Mouse (Mus musculus): Measurements from ENCODE around the gene Sgsm1. TPM values are rescaled to one million over a fixed set of nuclear protein-coding genes. Genes with fewer than 3 reads are reported as not detected.

The Sgsm1 gene
- polyA plus RNA-seq, 1 experiment = not detected

DNA sequence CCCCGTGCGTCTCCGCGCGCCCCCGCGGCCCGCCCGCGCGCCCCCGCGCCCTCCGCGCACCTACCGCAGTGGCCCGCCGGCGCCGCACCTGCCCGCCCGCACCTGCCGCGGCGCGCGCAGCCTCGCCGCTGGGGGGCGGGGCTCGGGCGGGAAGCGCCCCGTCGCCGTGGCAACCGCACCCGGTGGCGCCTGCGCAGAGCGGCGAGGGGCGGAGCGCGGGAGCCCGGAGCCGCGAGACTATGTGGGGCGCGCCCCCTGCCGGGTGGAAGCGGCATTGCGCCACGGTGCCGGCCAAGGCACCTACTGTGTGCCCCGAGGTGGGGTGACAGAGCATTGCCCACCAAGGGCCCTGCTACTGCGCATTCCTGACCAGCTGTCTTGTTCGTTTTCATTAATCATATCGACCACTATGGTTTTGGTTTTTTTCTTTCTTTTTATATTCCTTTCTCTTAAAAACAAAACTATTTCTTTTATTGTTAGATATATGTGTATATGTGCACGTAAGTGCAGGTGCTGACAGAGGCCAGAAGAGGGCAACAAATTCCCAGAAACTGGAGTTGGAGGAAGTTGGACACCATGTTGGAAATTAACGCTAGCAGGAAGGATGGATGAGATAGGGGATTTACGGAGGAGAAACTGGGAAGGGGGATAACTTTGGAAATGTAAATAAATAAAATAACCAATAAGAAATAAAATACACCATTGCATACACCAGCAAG lies 89.3 kb downstream of the Sgsm1 start, which contains the start of gene 2900026A02Rik:
Gene 2900026A02Rik (minus strand): TSS at position 90 of the 719 bp plus-strand sequence.
- Histone ChIP-seq H3K27ac (ENCODE audit: insufficient read depth, low read depth, low read length) (no peak within 1 kb of the TSS), H3K4me1 (ENCODE audit: control insufficient read depth, insufficient read depth, low read length) (peaks cover 31% of the 10 kb centered on the region), H3K4me3 (ENCODE audit: insufficient read depth, low read length) (peak within 1 kb of the TSS; percentile 69)
- peak; percentile 89 for TF ChIP-seq CTCF (IDR thresholded peaks at IDR 0.05; ENCODE audit: low read depth, low read length)
- no peak for TF ChIP-seq POLR2A (IDR thresholded peaks at IDR 0.05; ENCODE audit: borderline replicate concordance, low read depth, low read length)

DNA sequence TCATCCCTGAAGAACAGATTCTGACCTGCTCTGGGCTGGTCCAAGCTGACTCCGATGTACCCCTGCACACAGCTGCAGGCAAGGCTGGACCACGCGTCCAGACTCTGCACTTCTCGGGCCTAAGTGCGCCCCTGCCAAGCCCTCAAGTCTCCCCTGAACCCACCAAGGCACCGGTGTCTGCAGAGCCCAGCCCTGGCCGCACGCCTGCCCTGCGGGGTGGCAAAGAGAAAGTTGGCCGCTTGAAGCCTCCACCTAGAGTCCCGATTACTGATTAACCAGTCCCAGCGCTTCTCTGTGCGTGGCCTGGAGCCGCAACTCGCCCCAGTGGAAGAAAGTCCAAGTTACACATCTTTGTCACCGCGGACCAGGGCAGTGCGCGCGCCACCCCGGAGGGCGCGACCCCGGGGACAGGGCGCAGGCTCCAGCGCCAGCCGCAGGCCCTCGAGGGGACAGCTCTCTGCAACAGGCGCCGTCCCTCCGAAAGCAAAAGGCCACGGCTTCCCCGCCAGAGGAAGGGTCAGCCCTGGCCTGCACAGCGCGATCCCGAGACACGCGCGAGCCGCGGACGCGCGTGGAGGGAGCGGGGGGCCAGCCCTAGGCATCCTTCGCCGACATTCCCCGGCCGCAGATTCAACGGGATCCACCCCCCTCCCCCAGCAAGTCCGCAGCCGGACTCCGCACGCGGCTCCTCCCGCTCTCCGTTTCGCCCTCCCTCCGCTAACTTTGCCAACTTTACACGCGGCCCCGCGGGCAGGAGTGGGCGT lies 90.0 kb downstream of the Sgsm1 start:
- H3K27ac ChIP-seq (ENCODE audit: insufficient read depth, low read depth, low read length) = no peak overlapping the region
- peak overlapping the region; percentile 69 for H3K4me3 ChIP-seq (ENCODE audit: insufficient read depth, low read length)
- H3K4me1 ChIP-seq (ENCODE audit: control insufficient read depth, insufficient read depth, low read length) = peaks cover 24% of the 10 kb centered on the region
- TF ChIP-seq CTCF (IDR thresholded peaks at IDR 0.05; ENCODE audit: low read depth, low read length) = no peak
- no peak for TF ChIP-seq POLR2A (IDR thresholded peaks at IDR 0.05; ENCODE audit: borderline replicate concordance, low read depth, low read length)

DNA sequence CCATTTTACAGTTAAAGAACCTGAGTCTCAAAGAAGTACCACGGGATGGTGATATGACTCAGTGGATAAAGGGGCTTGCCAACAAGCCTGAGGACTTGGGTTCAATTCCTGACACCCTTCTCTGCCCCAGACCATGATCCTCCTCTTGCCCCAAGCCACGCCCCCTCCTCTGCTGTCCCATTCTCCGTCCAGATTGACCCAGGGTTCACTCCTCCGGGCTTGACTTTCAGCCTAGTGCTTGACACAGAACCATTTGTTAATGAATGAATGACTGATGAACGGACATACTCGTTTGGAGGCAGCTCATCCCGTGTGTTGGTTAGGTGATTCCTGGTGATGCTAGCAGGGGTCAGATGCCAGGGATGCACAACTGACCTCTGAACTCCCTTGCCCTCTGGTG lies 90.7 kb downstream of the Sgsm1 start:
- TF ChIP-seq CTCF (IDR thresholded peaks at IDR 0.05; ENCODE audit: low read depth, low read length) = no peak
- TF ChIP-seq POLR2A (IDR thresholded peaks at IDR 0.05; ENCODE audit: borderline replicate concordance, low read depth, low read length) = no peak
- Histone ChIP-seq H3K4me3 (ENCODE audit: insufficient read depth, low read length) (no peak overlapping the region), H3K27ac (ENCODE audit: insufficient read depth, low read depth, low read length) (no peak overlapping the region), H3K4me1 (ENCODE audit: control insufficient read depth, insufficient read depth, low read length) (peaks cover 19% of the 10 kb centered on the region)

DNA sequence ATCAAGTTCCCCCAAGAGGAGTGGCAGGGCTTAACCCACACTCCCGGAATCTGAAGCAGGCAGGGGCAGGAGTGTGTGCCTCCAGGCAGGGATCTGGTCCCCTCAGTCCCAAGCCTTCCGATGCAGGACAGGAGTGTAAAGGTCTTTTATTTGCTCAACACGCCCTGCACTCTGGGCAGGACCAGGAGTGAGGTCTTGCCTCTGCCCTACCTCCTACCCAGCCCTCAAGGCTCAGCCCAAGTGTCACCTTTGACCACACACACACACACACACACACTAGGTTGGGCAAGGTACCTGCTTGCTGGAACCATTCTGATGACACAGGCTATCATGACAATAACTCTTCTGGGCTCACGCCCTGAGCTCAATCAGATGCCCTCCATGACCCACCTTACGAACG lies 91.1 kb downstream of the Sgsm1 start:
- no peak overlapping the region for H3K4me3 ChIP-seq (ENCODE audit: insufficient read depth, low read length)
- peaks cover 19% of the 10 kb centered on the region for H3K4me1 ChIP-seq (ENCODE audit: control insufficient read depth, insufficient read depth, low read length)
- no peak for TF ChIP-seq POLR2A (IDR thresholded peaks at IDR 0.05; ENCODE audit: borderline replicate concordance, low read depth, low read length)
- H3K27ac ChIP-seq (ENCODE audit: insufficient read depth, low read depth, low read length) = no peak overlapping the region

DNA sequence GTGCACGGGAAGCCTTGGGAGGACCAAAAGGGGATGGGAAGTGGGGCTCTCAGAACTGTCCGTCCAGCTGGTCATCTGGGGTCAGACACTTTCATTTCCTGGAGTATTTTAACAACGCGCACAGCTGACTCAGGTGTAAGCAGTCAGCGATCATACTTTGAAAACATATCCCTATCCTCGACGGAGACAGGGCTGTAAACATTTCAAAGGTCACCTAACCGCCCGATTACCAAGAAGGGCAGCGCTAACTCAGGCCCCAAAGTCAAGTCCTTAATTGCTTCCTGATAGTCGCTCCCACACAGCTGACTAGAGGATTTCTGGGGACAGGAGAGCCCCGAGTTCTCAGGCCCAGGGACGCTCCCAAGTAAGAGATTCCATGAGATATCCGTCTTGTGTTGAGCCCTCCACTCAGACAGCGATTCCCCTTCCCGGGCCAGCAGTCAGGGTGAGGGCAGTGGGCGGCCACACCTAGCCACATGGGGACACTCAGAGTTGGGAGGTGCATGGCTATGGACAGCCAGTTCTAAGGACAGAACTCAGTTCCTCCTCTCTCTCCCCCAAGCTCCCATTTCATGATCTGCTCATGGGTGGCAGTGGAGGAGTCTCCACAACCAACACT lies 91.9 kb downstream of the Sgsm1 start:
- H3K4me3 ChIP-seq (ENCODE audit: insufficient read depth, low read length) = no peak overlapping the region
- peaks cover 16% of the 10 kb centered on the region for H3K4me1 ChIP-seq (ENCODE audit: control insufficient read depth, insufficient read depth, low read length)
- TF ChIP-seq CTCF (IDR thresholded peaks at IDR 0.05; ENCODE audit: low read depth, low read length) (no peak), POLR2A (IDR thresholded peaks at IDR 0.05; ENCODE audit: borderline replicate concordance, low read depth, low read length) (no peak)
- no peak overlapping the region for H3K27ac ChIP-seq (ENCODE audit: insufficient read depth, low read depth, low read length)

DNA sequence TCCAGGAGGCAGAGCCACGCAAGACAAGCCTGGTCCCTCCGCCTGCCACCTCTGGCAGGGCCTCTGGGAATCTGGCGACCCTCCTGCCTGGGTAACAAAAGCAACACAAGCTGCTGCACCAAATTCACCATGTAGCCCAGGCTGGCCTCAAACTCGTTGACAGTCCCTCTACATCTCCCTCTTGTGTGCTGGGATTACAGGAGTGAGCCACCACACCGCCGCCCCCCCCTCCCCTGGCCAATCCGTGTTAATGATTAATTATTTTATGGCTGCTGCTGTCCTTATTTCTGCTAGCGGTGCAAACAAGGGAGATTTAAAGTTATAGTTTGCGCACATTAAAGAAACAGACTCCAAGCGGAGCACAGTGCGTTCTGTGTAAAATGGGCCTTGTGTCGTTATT lies 93.5 kb downstream of the Sgsm1 start:
- Histone ChIP-seq H3K4me1 (ENCODE audit: control insufficient read depth, insufficient read depth, low read length) (peaks cover 7% of the 10 kb centered on the region; the same call in 1 of the 2 replicates), H3K27ac (ENCODE audit: insufficient read depth, low read depth, low read length) (no peak overlapping the region), H3K4me3 (ENCODE audit: insufficient read depth, low read length) (no peak overlapping the region)
- TF ChIP-seq CTCF (IDR thresholded peaks at IDR 0.05; ENCODE audit: low read depth, low read length) (no peak), POLR2A (IDR thresholded peaks at IDR 0.05; ENCODE audit: borderline replicate concordance, low read depth, low read length) (no peak)

DNA sequence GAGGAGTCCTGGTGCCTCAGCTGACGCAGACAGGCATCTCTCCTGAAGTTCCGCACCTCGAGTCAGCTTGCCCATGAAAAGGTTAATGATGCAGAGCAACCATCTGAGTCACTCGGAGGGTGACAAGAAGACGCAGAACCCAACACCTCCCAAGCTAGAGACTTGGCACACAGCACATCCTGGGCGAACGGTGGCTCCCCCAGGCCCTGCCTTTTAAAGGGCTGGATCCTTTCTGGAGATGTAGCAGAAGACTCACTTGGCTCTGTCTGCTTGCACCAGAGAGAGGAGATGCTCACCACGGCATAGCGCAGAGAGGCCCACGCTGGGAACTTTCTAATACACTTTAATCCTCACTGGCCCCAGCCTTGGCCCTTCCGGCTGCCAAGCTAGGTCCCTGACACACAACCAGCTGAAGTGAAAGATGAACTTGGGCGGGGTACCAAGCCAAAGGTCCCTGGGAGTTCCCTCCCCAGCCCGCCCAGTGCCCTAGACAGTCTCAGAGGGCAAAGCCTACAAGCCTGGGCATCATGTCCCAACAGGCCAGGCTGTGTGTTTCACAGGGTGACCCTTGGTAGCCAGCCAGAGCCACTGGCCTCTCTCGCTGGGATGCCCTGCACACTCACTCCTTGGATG lies 94.1 kb downstream of the Sgsm1 start:
- Histone ChIP-seq H3K4me3 (ENCODE audit: insufficient read depth, low read length) (no peak overlapping the region), H3K27ac (ENCODE audit: insufficient read depth, low read depth, low read length) (no peak overlapping the region), H3K4me1 (ENCODE audit: control insufficient read depth, insufficient read depth, low read length) (peaks cover 7% of the 10 kb centered on the region; the same call in 1 of the 2 replicates)
- TF ChIP-seq CTCF (IDR thresholded peaks at IDR 0.05; ENCODE audit: low read depth, low read length) (no peak), POLR2A (IDR thresholded peaks at IDR 0.05; ENCODE audit: borderline replicate concordance, low read depth, low read length) (no peak)

DNA sequence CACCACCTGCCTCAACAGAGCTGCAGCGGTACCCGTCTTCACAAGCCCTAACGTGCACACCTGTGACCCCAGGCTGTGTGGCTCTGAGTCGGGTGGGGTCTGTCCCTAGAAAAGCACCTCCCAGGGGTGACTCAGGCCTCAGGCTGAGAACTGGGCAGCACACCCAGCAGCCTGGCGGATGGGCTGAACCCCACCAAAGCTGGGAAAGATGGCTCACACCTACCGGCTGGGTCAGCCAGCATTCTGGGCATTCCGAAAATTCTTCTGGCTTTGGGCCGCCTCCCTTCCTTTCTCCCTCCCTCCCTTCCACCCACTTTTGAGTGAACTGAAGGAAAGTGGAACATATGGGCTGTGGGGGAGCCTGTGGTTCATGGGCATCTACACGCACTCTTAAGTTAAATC lies 95.0 kb downstream of the Sgsm1 start:
- no peak overlapping the region for H3K4me3 ChIP-seq (ENCODE audit: insufficient read depth, low read length)
- H3K27ac ChIP-seq (ENCODE audit: insufficient read depth, low read depth, low read length) = no peak overlapping the region
- TF ChIP-seq CTCF (IDR thresholded peaks at IDR 0.05; ENCODE audit: low read depth, low read length) (no peak), POLR2A (IDR thresholded peaks at IDR 0.05; ENCODE audit: borderline replicate concordance, low read depth, low read length) (no peak)
- H3K4me1 ChIP-seq (ENCODE audit: control insufficient read depth, insufficient read depth, low read length) = peaks cover 10% of the 10 kb centered on the region

DNA sequence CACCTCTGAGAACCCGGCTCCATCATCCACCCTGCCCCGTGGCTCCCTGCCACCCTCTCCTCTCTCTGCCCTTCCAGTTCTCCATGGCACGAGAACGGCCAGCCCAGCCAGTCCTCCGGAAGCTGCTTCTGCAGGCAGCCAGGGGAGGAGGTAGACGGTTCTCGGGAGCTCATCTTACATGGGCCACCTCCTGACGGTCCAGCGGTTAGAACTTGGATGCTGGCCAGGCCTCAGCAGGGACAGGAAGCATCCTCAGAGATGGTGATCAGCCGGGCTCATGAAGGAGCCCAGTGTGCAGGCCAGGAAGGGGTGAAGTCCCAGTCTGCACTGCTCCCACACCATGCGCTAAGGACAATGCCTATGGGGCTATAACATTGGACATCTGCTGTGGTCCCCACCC lies 96.1 kb downstream of the Sgsm1 start:
- Histone ChIP-seq H3K4me1 (ENCODE audit: control insufficient read depth, insufficient read depth, low read length) (peaks cover 20% of the 10 kb centered on the region), H3K27ac (ENCODE audit: insufficient read depth, low read depth, low read length) (no peak overlapping the region), H3K4me3 (ENCODE audit: insufficient read depth, low read length) (no peak overlapping the region)
- no peak for TF ChIP-seq POLR2A (IDR thresholded peaks at IDR 0.05; ENCODE audit: borderline replicate concordance, low read depth, low read length)
- no peak for TF ChIP-seq CTCF (IDR thresholded peaks at IDR 0.05; ENCODE audit: low read depth, low read length)
